Mouse (Mus musculus) kidney, adult 2 months (tissue): ENCODE measurements at regions not wholly inside any gene's neighbourhood (a gene's known extent, or its start where the extent isn't known, plus 50 kb on each side); places are given as distances from the start of the nearest gene placed in this dataset.

Experiments
- DNase-seq: peaks from one replicate; pipeline ENCODE4 v3.0.0; 2021
- H3K27ac ChIP-seq: fragments of 200-500 bp; 2 replicates; pipeline ENCODE4 v1.5.1; 2012; ENCODE audit warnings: low read depth, low read length, control low read depth, inconsistent platforms; ENCODE audit not compliant: insufficient read depth
- H3K27me3 ChIP-seq: fragments of 200-500 bp; replicated peaks from 2 replicates; pipeline ENCODE4 v1.6.1; 2012; ENCODE audit warnings: mild to moderate bottlenecking, moderate library complexity, low read length, inconsistent platforms; ENCODE audit not compliant: control insufficient read depth, insufficient read depth
- H3K36me3 ChIP-seq: fragments of 200-500 bp; 2 replicates; pipeline ENCODE4 v1.6.1; 2012; ENCODE audit warnings: mild to moderate bottlenecking, moderate library complexity, low read length, inconsistent platforms; ENCODE audit not compliant: control insufficient read depth, insufficient read depth
- H3K4me1 ChIP-seq: fragments of 200-500 bp; 2 replicates; pipeline ENCODE4 v1.6.1; 2011; ENCODE audit warnings: low read length; ENCODE audit not compliant: control insufficient read depth, insufficient read depth
- H3K4me3 ChIP-seq: fragments of 200-500 bp; 2 replicates; pipeline ENCODE4 v1.5.1; 2011; ENCODE audit warnings: mild to moderate bottlenecking, low read depth, low read length, control low read depth; ENCODE audit not compliant: insufficient read depth
- CTCF ChIP-seq: fragments of 200-500 bp; conservative IDR thresholded peaks from 2 replicates; pipeline ENCODE4 v1.5.1; 2011; ENCODE audit warnings: low read depth, mild to moderate bottlenecking, control low read depth, low read length, moderate library complexity, mixed read lengths; ENCODE audit not compliant: insufficient read depth, insufficient read length
- POLR2A ChIP-seq: fragments of 200-500 bp; IDR thresholded peaks from one replicate; pipeline ENCODE4 v1.6.1; 2011; ENCODE audit warnings: low read depth, low read length, control low read depth
- WGBS: fragments of 180-500 bp; shearing (Covaris S2); methylation state at CpG from one replicate; pipeline ENCODE4 v1.1.7; 2018; 5-methylcytosine and 5-hydroxymethylcytosine counted together

GRCm38 (mm10) chr9:93005182-93005953 is 463.3 kb downstream of the Plod2 start:
- DNase-seq, result no peak
- H3K4me3 ChIP-seq, result no peak overlapping the region
- no peaks in the 10 kb centered on the region for H3K27me3 ChIP-seq
- no peaks in the 10 kb centered on the region for H3K4me1 ChIP-seq
- no peak overlapping the region for H3K27ac ChIP-seq
- TF ChIP-seq CTCF, result no peak
- no peak for TF ChIP-seq POLR2A
- 80% methylated on average over 3 of the region's 3 CpGs for WGBS
- H3K36me3 ChIP-seq, result no peaks in the 10 kb centered on the region

- no peak overlapping the region for H3K4me3 ChIP-seq
- H3K36me3 ChIP-seq, result no peaks in the 10 kb centered on the region
- H3K4me1 ChIP-seq, result no peaks in the 10 kb centered on the region
- no peak for DNase-seq
- 73% methylated on average over 4 of the region's 4 CpGs for WGBS
- TF ChIP-seq CTCF, result no peak
- no peak for TF ChIP-seq POLR2A
- no peaks in the 10 kb centered on the region for H3K27me3 ChIP-seq
- H3K27ac ChIP-seq, result no peak overlapping the region
Measured at GRCm38 (mm10) chr9:93008511-93009302, 466.7 kb downstream of the Plod2 start.

GRCm38 (mm10) chr9:93044298-93044912 is 502.4 kb downstream of the Plod2 start:
- TF ChIP-seq POLR2A (no peak), CTCF (no peak)
- no peak overlapping the region for H3K4me3 ChIP-seq
- no peaks in the 10 kb centered on the region for H3K27me3 ChIP-seq
- H3K36me3 ChIP-seq, result no peaks in the 10 kb centered on the region
- 67% methylated on average over 10 of the region's 10 CpGs for WGBS
- no peak for DNase-seq
- no peaks in the 10 kb centered on the region for H3K4me1 ChIP-seq
- H3K27ac ChIP-seq, result no peak overlapping the region

- 63% methylated on average over 3 of the region's 3 CpGs for WGBS
- no peak overlapping the region for H3K27ac ChIP-seq
- DNase-seq, result no peak
- H3K36me3 ChIP-seq, result no peaks in the 10 kb centered on the region
- H3K27me3 ChIP-seq, result no peaks in the 10 kb centered on the region
- no peaks in the 10 kb centered on the region for H3K4me1 ChIP-seq
- H3K4me3 ChIP-seq, result no peak overlapping the region
- no peak for TF ChIP-seq POLR2A
- no peak for TF ChIP-seq CTCF
Measured at GRCm38 (mm10) chr9:93072140-93072539, 530.1 kb downstream of the Plod2 start.

GRCm38 (mm10) chr9:93083114-93083513 is 541.1 kb downstream of the Plod2 start:
- Histone ChIP-seq H3K27ac (no peak overlapping the region), H3K36me3 (no peaks in the 10 kb centered on the region), H3K4me1 (no peaks in the 10 kb centered on the region), H3K27me3 (no peaks in the 10 kb centered on the region), H3K4me3 (no peak overlapping the region)
- DNase-seq, result no peak
- 75% methylated on average over 1 of the region's 1 CpGs for WGBS
- no peak for TF ChIP-seq POLR2A
- TF ChIP-seq CTCF, result no peak

GRCm38 (mm10) chr9:93098008-93098581 is 556.1 kb downstream of the Plod2 start:
- no peak overlapping the region for H3K27ac ChIP-seq
- no peak for DNase-seq
- H3K36me3 ChIP-seq, result no peaks in the 10 kb centered on the region
- H3K4me3 ChIP-seq, result no peak overlapping the region
- H3K27me3 ChIP-seq, result no peaks in the 10 kb centered on the region
- 70% methylated on average over 1 of the region's 1 CpGs for WGBS
- TF ChIP-seq CTCF, result no peak
- no peak for TF ChIP-seq POLR2A
- no peaks in the 10 kb centered on the region for H3K4me1 ChIP-seq

- H3K27ac ChIP-seq, result no peak overlapping the region
- H3K4me1 ChIP-seq, result no peaks in the 10 kb centered on the region
- H3K27me3 ChIP-seq, result no peaks in the 10 kb centered on the region
- no peak for DNase-seq
- H3K36me3 ChIP-seq, result no peaks in the 10 kb centered on the region
- TF ChIP-seq POLR2A (no peak), CTCF (no peak)
- 67% methylated on average over 1 of the region's 1 CpGs for WGBS
- H3K4me3 ChIP-seq, result no peak overlapping the region
Measured at GRCm38 (mm10) chr9:93130561-93130960, 588.5 kb downstream of the Plod2 start.
